Mouse (Mus musculus): Measurements from ENCODE around the gene Zfp975.
"Not testable (repeated sequence)": the region's sequence is repeated elsewhere in the genome, so short reads cannot be mapped to it uniquely, and the experiment has no call there.

The Zfp975 gene

DNA sequence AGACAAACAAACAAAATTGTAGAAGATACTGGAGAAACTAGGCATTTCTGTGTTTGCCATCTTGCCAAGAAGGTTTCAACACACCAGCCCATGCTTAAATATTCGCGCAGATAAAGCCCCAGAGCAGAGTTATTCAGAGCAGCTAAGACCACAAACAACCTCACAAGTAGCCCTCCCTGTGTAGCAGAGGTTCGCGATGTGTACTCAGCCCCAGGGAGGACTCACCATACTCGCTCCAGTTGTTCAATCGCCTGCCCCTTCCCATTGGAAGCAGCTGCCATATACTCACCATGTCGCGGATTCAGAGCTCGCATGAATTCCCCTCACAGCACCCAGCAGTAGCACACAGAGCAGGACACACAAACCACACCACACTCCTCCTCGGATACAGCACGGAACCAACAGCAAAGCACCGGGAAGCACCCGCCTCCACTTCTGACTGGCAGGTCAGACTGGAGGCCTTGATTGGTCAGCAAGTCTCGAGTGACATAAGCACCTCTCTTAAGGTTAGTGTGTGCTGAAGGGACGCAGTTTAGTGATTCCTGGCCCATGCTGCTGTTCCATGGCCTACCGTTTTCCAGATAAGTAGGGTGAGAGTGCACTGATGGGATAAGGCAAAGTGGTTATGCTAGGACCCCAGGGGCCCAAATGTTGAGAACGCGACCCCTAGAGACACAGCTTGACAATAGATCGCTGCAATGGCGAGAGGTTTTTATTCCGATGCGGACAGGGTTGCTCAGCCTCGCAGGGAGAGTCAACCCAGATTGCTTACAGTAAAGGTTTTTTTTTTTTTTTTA is at the start of gene Zfp975:
TSS of gene Zfp975 (minus strand) at position 381 of the 797 bp plus-strand sequence.
- DNase-seq (ENCODE audit: low read depth, low spot score): peak; percentile 92

DNA sequence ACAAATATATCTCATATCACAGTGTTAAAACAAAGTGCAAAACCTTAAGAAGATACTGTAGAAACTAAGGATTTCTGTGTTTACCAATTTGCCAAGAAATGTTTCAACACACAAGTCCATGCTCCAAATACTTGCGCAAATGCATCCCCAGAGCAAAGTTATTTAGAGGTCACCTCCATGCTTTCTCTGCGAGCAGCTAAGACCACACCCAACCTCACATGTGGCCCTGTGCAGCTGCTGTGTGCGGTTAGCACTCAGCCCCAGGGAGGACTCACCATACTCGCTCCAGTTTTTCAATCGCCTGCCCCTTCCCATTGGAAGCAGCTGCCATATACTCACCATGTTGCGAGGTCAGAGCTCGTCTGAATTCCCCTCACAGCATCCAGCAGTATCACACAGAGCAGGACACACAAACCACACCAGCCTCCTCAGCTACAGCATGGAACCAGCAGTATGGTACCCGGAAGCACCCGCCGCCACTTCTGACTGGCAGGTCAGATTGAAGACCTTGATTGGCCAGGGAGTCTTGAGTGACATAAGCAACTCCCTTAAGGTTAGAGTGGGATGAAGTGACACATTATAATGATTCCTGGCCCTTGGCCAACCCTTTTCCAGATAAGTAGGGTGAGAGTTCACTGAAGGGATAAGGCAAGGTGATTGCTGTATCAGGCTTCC is 46.1 kb upstream of the Zfp975 start:
- DNase-seq (ENCODE audit: low read depth, low spot score): peak; percentile 89

DNA sequence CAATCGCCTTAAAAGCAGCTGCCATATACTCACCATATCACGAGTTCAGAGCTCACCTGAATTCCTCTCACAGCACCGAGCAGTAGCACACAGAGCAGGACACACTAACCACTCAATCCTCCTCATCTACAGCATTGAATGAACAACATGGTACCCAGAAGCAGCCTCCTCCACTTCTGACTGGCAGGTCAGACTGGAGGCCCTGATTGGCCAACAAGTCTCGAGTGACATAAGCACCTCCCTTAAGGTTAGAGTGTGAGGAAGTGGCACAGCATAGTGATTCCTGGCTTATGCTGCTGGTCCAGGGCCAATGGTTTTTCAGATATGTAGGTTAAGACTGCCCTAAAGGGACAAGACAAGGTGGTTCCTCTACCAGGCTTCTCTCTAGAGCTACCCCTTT is 34.4 kb upstream of the Zfp975 start, which contains the start of gene Gm17067:
TSS of gene Gm17067 (minus strand) at position 101 of the 400 bp plus-strand sequence.
- not testable (repeated sequence) for DNase-seq (ENCODE audit: low read depth, low spot score)

GRCm38 (mm10) chr7:42693251-42693650 is 709 bp upstream of the Zfp975 start:
- peak; percentile 18 for DNase-seq (ENCODE audit: low read depth, low spot score)

DNA sequence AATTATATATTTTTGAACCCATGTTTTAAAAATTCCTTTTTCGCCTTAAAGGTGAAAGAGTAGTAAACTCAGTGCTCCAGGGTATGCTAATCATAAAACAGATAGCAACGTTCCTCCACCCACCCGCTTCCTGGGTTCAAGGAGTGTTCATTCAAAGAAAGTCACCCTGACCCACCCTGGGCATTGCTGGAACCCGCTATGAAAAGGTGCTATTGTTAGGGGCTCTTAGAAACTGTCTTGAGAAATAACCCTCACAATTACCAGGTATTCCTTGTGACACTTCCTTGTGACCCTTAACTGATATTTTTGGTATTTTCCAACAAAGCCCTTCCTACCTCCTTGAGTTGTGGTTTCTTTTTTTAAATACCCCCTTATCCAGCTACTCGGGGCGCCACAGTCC is 12.5 kb downstream of the Zfp975 start:
- DNase-seq (ENCODE audit: low read depth, low spot score): peak; percentile 68

DNA sequence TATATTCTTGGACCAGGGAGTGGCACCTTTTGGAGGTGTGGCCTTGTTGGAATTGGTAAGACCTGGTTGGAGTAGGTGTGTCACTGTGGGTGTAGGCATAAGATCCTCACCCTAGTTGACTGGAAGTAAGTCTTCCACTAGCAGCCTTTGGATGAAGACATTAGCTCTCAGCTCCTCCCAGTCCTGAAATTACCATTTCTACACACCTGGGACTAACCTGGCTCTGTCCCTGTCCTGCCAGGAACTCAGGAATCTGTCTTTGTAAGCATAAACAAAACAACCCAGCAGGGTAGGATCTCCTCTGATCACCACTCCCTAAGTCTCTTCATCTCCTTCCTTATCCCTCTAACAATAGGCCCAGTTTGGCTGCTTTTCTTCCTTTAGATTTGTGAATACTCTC is 12.9 kb downstream of the Zfp975 start:
- DNase-seq (ENCODE audit: low read depth, low spot score): peak; percentile 96

- peak; percentile 71 for DNase-seq (ENCODE audit: low read depth, low spot score)
Measured at GRCm38 (mm10) chr7:42660140-42660539, 32.4 kb downstream of the Zfp975 start.

DNA sequence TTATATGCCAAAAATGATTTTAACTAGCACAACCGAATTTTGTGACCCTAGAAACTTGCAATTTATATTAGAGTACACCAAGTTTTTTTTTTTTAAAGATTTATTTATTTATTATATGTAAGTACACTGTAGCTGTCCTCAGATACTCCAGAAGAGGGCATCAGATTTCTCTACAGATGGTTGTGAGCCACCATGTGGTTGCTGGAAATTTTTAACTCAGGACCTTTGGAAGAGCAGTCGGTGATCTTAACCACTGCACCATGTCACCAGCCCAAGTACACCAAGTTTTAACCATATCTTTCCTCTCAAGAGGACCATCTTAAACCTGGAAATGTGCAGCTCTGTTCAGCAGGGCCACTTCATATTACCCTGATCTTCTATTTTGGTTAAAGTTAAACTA is 37.3 kb downstream of the Zfp975 start:
- DNase-seq (ENCODE audit: low read depth, low spot score): peak; percentile 53

DNA sequence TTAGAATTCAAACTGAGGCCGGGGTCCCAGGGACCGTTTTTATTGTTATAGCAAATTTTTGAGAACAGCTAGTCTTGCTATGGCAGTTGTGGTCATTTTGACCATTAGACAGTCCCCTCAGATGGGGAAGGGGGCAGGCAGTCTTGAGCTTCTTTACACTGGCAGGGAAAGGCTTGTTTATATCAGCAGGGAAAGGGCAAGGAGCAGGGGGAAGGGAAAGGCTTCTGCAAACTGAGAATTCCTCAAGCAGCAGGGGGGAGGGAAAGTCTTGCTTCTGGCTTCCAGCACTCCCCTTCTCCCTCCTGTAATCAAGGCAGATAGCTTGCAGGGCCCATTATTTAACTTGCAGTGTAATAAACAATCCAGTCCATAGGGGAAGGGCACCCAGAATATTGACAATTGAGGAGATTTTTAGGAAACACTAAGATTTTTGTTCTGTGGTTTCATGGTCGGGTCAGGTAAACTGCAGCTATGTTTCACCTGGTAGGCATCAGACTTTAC is 49.4 kb downstream of the Zfp975 start:
- peak; percentile 26 for DNase-seq (ENCODE audit: low read depth, low spot score)

DNA sequence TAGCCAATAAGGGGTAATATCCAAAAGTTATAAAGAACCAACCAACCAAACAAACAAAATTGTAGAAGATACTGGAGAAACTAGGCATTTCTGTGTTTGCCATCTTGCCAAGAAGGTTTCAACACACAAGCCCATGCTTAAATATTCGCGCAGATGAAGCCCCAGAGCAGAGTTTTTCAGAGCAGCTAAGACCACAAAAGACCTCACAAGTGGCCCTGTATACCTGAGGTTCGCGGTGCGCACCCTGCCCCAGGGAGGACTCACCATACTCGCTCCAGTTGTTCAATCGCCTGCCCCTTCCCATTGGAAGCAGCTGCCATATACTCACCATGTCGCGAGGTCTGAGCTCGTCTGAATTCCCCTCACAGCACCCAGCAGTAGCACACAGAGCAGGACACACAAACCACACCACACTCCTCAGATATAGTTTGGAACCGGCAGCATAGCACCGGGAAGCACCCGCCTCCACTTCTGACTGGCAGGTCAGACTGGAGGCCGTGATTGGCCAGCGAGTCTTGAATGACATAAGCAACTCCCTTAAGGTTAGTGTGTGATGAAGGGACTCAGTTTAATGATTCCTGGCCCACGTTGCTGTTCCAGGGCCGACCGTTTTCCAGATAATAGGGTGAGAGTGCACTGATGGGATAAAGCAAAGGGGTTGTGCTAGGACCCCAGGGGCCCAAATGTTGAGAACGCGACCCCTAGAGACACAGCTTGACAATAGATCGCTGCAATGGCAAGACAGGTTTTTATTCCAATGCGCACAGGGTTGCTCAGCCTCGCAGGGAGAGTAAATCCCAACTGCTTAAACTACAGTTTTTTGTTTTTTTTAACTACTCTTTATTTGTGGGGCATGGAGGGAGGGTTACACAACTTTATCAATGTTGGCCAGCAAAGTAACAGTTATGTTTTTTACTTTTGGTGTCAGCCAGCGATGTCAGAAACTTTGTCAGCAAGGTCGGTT is 50.1 kb downstream of the Zfp975 start, which contains the start of gene Zfp976:
TSS of gene Zfp976 (minus strand) at position 437 of the 964 bp plus-strand sequence.
- peak; percentile 92 for DNase-seq (ENCODE audit: low read depth, low spot score)

- DNase-seq (ENCODE audit: low read depth, low spot score): peak; percentile 52
Measured at GRCm38 (mm10) chr7:42631031-42631430, 61.5 kb downstream of the Zfp975 start.

Measured in ES-CJ7 (cell line).